Mouse (Mus musculus) left cerebral cortex, postnatal 36 days (tissue): ENCODE measurements at regions not wholly inside any gene's neighbourhood (a gene's known extent, or its start where the extent isn't known, plus 50 kb on each side); places are given as distances from the start of the nearest gene placed in this dataset.
"Not testable (repeated sequence)": the region's sequence is repeated elsewhere in the genome, so short reads cannot be mapped to it uniquely, and the experiment has no call there.

Experiments used
- DNase-seq, 2 experiments: peaks; one replicate each; pipeline ENCODE4 v3.0.0; 2021 to 2022; ENCODE audit warnings: low spot score in 2 of 2, mixed read lengths in 1 of 2
- intact Hi-C: fragments of 180-260 bp; cut with DNase I; formaldehyde crosslinking; loops from one replicate; pipeline ENCODE4 v1.15.1; 2025

DNA sequence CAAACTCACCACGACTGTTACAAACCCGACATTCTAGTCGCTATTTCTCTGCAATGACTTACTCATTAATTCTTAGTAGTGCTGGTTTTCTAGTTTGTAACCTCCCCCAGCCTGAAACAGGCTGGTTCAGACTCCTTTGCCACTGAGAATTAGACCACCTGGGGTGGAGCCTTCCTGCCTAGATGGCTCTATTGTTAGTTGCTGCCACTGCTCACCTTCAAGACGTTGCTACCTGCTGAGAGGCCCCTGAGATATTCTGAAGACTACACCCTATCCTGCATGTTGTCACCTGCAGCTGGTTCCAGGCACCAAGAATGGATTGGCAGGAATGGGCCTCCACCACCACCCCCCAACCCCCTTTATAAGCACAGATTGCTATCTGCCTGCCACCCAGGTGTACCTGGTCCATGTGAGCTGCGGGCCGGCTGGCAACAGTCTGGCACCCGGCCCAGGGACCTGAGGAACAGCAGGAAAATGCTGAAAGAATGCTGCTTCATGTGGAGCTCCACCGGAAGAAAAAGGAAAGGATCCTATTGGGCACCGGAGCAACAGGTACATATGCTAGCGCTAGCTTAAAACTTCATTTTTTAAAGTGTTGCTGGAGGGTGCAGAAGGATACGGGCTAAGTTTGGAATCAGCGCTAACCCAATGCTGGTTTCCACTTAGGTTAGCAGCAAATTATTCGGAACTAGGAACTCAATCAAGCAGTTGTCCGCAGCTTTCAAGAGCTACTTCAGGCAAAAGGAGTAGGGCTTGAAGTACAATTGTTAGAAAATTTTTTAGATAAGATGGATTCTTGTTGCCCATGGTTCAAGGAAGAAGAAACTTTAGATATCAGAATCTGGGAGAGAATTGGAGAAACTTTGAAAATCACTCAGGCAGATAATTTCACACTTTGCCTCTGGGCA lies 129.4 kb upstream of the Trim24 start:
- DNase-seq = no peak
- intact Hi-C loops = no loop called here

DNA sequence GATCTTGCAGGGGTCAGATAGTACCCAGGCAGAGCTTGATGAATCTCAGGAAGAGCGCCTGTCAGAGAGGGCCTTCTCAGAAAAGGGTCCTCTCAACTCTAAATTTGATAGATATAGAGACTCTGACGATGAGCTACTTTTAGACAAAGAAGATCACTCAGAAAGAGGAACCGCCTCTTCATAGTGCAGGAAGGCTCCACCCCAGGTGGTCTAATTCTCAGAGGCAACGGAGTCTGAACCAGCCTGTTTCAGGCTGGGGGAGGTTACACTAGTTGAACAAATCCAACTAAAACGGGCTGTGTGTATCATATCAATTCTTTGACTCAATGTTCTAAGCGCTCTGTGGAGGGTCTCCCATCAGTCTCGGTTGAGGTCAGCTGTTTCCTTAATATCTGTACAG lies 128.7 kb upstream of the Trim24 start:
- DNase-seq, intact Hi-C loops: not testable (repeated sequence)

DNA sequence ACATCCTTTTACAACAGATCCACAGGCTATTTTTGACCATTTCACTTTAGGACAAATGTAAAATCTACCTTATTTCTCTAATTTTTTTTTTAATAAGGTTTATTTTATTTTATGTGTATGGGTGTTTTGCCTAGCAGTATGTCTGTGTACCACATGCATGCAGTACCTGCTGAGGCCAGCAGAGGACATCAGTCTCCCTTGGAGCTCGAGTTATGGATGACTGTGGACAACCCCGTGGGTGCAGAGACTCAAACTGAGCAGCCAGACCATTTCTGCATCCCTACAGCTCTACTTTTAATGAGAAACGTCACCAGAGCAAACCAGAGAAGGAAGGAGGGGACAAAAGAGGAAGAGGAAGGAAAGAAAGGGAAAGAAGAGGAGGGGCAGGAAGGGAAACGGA lies 125.9 kb upstream of the Trim24 start:
- intact Hi-C loops = no loop called here
- DNase-seq = no peak

DNA sequence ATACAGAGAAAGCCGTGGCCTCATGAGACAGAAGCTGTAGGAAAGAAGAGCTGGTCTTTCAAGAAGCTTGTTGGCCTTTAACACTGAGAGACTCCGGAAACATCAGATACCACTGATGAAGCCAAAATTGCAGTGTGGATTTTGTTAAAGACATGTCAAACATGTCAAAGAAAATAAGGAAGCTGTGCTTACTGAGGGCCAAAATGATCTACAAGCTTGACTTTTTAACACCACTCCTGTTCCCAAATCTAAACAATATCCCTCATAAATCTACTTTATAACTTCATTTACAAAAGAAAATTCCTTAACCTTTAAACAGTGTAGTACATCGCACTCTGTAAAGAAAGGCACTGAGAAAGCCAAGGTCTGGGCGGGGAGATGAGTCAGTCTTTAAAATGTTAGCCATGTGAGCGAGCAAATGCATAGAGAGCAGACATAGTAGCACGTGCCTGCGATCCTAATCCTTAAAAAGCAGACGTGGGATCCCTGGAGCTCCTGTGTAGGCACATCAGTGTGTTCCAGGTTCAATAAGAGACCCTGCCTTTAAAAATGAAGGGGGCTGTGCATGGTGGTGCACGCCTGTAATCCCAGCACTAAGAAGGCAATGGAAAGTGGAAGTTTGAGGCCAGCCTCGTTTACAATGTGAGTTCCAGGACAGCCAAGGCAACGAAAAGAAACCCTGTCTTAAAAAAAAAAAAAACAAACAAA lies 125.1 kb upstream of the Trim24 start:
- DNase-seq = no peak
- intact Hi-C loops = no loop called here

DNA sequence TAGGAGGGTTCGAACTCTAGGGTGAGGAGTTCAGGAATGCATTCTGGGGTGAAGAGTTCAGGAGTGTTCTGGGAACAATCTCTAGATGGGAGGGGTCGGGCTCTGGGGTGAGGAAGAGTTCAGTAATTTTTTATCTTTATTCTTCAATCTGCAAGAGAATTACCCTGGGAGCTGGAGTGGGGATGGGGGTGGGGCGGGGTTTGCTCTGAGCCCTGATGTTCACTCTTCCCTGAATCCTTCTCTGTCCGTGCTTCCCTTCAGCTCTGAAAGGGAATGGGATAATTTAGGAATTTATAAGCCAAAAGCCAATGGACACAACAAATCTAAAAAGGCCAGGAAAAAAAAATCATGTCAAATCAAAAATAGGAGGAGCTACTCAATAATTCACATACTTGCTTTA lies 122.8 kb upstream of the Trim24 start:
- DNase-seq, intact Hi-C loops: not testable (repeated sequence)

DNA sequence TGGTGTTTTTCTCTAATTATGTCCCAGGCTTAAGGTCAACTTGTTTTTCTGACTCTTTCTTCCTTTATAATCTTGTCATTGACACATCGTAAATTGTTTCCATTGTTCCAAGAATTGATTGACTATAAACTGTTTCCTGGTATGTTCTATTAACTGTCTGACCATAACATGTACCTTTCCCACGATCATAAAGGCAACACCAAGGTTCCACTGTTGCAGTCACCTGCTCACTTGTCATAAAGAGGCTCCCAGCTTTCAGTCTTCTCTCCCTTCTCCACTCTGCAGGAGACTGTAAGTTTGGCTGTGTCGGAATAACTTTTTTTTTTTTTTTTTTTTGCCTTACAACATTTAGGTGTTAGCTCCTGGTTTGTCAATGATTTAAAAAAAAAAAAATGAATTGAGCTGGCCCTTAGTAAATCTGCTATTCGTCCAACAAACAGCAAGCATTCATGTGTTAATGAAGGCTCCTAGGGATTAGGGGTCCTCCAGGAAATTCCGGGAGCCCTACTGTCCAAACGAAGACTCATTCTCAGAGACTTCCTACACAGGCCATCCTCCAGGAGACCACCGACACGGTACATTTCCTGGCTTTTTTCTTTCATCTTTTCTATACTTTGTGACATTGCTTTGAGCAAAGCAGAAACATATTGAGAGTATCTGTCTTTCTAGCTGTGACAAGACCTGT lies 122.2 kb upstream of the Trim24 start:
- intact Hi-C loops = no loop called here

DNA sequence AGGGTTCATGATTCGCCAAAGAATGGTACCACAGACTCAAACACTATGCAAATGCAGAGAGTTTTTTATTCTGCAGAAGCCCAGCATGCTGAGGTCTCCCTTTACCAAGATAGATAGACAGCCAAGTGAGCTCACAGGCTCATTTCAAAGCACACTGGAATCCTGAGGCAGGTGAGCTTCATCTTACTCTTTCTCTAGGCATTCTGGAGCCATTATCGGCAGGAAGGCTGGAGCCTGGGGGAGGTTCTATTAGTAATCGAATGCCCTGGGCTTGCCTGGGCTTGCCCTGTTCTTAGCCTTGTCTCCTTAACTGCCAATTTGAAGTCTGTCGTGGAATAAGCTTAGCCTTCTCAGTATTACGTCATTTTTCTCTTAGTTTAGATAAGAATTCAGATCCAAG lies 121.6 kb upstream of the Trim24 start:
- intact Hi-C loops = no loop called here
- DNase-seq = no peak

More for the DNA sequence above, 122.2 kb upstream of the Trim24 start:
- DNase-seq = no peak

DNA sequence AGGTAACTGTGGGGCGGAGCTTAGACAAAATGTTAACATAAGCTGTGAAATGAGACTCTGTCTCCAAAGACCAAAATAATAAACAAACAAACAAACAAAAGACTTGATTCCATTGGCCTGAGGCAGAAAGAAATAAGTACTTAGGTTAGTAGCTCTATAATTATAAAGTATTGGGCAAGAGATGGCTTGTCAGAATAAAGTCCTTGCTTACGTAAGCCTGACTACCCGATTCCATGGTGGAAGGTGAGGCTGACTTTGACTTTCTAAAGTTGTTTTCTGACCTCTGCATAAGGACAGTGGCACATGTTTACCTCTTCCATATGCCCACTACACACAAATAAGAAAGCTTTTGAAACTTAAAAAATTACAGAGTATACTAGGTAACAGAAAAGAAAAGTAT lies 120.3 kb upstream of the Trim24 start:
- DNase-seq = no peak
- intact Hi-C loops = no loop called here

DNA sequence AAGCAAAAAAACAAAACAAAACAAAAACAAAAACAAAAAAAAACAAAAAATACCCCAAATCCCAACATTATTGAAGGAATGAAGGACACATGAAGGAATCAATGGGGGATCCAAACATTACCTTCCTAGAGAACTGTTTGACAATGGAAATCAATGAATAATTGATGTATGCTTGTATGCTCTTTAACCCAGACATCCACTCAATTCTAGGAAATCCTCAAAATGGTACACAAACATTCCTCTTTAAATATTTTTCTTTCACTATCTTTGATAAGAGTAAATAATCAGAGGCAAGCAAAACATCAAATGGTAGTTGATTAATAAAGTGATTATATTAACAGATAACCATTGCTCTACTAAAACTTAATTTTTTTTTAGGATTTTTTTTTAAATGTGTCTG lies 118.9 kb upstream of the Trim24 start:
- intact Hi-C loops = no loop called here
- DNase-seq = no peak

DNA sequence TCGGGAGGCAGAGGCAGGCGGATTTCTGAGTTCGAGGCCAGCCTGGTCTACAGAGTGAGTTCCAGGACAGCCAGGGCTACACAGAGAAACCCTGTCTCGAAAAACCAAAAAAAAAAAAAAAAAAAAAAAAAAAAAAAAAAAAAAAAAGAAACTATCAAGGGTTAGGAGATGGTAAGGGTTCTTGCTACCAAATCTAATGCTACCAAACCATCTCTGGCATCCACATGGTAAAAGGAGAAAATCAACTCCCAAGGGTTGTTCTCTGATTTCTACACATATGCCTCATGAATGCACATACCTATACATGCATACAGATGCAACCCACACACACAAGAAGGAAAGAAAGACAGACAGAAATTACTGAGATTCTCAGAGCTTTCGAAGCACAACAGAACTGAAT lies 109.6 kb upstream of the Trim24 start:
- intact Hi-C loops = not testable (repeated sequence)

DNA sequence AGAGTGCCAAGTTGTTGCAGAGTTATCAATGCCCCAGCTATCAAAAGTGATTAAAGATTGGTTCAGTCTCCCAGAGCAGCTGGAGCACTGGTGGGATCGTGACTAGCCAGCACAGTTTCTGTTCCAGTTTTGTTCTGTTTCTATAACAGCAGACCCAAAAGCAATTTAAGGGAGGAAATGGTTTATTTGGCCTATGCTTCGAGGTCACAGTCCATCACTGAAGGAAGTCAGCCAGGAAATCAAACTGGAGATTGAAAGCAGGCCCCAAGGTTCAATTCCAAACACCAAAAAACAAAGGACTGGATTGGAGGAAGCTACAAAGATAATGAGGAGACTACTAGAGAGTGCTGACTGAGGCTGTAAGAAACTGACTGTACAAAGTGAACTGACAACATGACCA lies 107.6 kb upstream of the Trim24 start:
- no peak for DNase-seq
- intact Hi-C loops = no loop called here

More for the DNA sequence above, 109.6 kb upstream of the Trim24 start:
- not testable (repeated sequence) for DNase-seq

DNA sequence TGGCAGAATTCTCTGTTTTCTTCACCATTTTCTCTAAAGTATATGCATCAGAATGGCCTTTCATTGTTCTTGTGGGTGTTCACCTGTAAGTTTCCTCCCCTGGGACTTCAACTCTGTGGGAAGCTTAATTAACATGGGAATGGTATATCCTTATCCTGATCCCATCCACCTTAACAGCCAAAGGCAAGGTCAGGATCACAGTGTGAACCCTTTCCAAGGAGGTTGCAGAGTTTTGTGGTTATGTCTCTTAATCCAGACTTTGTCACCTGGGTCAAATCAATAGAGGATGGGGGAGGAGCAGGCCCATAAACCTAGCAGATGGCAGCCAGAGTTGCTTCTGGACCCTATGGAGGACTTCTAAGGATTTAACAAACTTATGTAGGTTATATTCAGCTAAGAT lies 102.9 kb upstream of the Trim24 start:
- intact Hi-C loops = no loop called here
- DNase-seq = no peak

DNA sequence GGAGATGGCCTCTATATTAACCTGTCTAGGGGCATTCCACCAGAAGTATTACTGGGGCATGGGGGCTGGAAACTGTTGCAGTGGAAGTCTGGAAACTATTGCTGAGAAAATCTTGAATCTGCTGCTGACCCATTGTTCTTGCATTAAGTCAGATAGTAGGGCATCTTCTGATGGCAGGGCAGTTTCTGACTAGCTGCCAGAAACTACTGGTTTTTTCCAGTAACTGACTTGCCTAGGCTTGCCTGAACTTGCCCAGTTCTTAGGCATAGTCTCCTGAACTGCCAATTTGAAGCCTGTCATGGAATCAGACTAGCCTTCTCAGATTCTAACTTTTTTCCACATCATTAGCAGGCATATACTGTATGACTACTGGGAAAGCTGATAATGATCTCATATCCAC lies 97.3 kb upstream of the Trim24 start:
- intact Hi-C loops = no loop called here
- no peak for DNase-seq

DNA sequence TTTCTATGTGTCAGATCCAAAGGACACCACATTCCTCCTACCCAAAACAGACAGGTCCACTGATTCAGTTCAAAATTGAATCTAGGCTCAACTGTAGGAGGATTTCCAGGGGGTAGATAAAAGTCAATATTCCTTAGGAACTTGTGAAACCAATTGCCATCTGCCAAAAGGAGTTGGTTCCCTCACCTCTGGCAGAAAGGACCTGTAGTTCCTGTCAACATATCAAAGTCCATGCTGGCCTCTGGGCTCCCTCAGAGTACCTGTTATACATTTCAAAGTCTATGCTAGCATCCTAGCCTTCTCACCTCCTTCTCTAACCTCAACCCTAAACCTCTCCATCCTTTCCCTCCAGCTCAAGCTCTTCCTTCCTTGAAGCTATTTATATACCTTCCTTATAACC lies 95.5 kb upstream of the Trim24 start:
- intact Hi-C loops = no loop called here
- no peak for DNase-seq

DNA sequence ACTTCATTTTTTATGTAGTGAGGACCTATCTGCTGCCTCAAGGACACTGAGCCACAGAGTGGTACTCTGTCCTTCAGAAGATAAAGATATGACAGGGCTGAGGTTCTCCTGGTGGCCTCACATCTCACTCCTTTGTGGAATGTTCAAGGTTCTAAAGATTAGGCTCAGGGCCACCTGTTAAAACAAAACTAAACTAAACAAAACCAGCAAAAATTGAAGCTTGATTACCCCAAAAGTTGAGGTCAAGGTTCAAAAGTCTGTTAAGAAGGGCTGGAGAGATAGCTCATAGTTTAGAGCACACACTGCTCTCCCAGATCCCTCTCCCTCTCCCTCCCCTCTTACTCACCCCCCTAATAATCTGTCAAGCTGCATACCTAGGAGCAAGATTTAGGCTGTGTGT lies 90.7 kb upstream of the Trim24 start:
- no peak for DNase-seq
- intact Hi-C loops = no loop called here

DNA sequence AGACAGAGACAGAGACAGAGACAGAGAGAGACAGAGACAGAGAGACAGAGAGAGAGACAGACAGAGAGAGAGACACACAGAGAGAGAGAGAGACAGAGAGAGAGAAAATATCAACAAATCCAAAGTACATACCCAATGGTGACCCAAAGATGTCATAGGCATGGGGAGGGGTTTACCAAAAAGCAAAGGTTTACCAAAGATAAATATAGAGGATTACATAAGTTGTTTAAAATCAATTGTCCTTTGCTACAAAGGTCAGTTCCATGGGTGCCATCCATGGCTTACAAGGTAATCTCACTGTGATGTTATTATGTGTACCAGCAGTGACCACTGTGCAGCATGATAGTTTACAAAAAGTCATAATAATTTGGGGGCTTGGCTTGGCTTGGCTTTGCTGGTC lies 88.7 kb upstream of the Trim24 start:
- intact Hi-C loops = no loop called here
- no peak for DNase-seq

DNA sequence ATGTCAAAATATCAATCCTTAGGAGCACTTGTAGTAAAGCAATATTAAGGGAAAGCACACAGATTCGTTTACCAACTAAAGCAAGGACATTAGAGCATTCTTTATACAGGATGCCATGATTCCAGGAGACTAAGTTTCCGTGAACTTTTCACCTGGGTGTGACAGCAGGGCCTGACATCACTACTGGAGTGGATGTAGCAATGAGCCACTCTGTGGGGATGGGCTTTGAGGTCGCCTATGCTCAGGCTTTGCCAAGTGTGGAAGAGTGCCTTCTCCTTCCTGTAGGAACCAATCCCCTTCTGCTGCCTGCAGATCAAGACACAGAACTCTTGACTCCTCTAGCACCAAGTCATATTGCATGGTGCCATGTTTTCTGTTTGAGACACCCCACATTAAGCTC lies 85.3 kb upstream of the Trim24 start:
- intact Hi-C loops, DNase-seq: not testable (repeated sequence)

DNA sequence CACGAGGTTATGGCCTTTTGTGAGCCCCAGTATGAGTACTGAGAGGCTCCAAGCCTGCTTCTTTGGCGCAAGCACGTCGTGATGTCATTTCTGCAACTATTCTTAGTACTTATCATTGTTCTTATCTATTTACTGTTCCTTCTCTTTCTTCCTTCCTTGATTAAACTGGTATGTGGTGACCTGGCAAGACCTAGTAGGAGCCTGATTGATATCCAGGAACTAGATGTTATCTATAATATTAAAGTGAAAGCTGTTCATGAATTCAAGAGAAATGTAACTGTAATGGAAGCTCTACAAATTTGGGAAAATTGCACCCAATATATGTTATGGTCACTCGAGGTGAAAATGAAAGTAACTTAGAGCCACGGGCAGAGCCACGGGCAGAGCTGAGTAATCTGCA lies 84.9 kb upstream of the Trim24 start:
- intact Hi-C loops = no loop called here
- no peak for DNase-seq

DNA sequence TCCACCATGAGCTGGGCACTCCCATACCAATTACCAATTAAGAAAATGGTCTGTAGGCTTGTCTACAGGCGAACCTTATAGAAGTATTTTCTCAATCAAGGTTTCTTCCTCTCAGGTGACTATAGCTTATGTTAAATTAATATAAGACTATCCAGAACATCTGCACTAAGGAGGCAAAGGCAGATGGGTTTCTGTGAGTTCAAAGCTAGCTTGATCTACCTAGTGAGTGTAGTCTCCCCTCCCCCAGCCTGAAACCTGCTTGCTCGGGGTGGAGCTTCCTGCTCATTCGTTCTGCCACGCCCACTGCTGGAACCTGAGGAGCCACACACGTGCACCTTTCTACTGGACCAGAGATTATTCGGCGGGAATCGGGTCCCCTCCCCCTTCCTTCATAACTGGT lies 82.8 kb upstream of the Trim24 start:
- intact Hi-C loops, DNase-seq: not testable (repeated sequence)

DNA sequence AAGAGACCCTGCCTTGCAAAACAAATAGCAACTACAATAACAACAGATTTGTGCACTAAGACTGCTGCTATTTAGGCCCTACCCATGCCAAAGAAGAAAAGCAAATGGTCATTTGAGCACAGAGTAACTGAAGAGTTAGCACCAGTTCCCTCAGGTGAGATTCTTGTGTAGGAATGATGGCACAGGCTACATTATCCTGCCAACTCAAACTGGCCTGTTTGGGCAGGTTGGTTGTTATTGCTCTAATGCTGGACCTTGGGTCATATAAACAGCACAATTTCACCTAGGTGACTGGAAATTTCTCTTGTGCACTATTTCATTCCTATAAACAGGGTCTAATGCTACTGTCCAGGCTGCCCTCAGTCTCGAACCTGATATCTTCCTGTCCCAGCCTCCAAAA lies 79.7 kb upstream of the Trim24 start:
- no peak for DNase-seq
- intact Hi-C loops = no loop called here

DNA sequence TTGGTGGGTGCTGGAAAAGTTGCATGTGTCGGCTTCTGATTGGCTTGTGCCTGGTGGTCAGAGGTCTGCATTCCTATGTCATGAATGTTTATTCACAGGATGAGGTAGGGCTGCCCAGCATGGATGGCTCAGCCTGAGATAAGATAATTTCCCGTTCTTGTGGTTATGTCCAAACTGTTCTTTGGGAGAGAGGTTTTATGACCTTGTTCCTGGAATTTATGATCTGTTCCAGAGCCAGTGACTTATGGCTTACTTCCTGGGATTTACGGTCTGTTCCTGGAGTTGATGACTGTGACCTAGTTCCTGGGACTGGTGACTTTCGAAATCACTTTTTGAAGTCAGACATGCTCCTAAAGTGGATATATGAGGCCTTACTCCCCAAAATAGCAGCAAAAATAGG lies 76.4 kb upstream of the Trim24 start:
- intact Hi-C loops = no loop called here
- no peak for DNase-seq
